ENCODE assay signal across 8 mouse cellular contexts in genomic region chr7:45360404-45361125, GRCm38 (mm10). TPM values are rescaled to one million over a fixed set of nuclear protein-coding genes. Genes with fewer than 3 reads are reported as not detected.
A peak's percentile ranks its signal among the peaks of the same experiment; 100 is the strongest.
DNase-seq lines count a peak whose midpoint lies in the region; ATAC-seq lines count a peak whose summit lies in the region.

No protein-coding gene starts in this region.

- no peak overlapping the region for H3K9ac ChIP-seq in kidney, embryonic 15.5 days
- H3K9ac ChIP-seq in forebrain, embryonic 16.5 days (replicated peaks; ENCODE audit: low read depth, low read length) = no peak overlapping the region
- no peak overlapping the region for H3K9ac ChIP-seq in midbrain, embryonic 12.5 days (replicated peaks)

- no peaks in the 10 kb centered on the region for H3K36me3 ChIP-seq in kidney, embryonic 15.5 days
- H3K36me3 ChIP-seq in forebrain, embryonic 16.5 days (ENCODE audit: control insufficient read depth, insufficient read depth) = peaks cover 13% of the 10 kb centered on the region; the same call in 1 of the 2 replicates
- H3K36me3 ChIP-seq in midbrain, embryonic 12.5 days = peaks cover 23% of the 10 kb centered on the region

- H3K4me3 ChIP-seq in kidney, embryonic 15.5 days (replicated peaks) = peak overlapping the region; percentile 43
- no peak overlapping the region for H3K4me3 ChIP-seq in forebrain, embryonic 16.5 days (replicated peaks; ENCODE audit: low read length)
- H3K4me3 ChIP-seq in midbrain, embryonic 12.5 days = no peak overlapping the region

- no peak for DNase-seq in kidney, postnatal 36 days
- peak; percentile 76 for DNase-seq in ZHBTc4 (ENCODE audit: low read depth, low spot score)
- DNase-seq in thymus, adult 18-20 months = no peak
- DNase-seq in adrenal gland, postnatal 25 days = no peak
- DNase-seq in lung, adult 18-20 months = no peak

- peaks cover 27% of the 10 kb centered on the region for H3K4me1 ChIP-seq in kidney, embryonic 15.5 days
- H3K4me1 ChIP-seq in forebrain, embryonic 16.5 days (replicated peaks; ENCODE audit: control insufficient read depth, insufficient read depth, low read length) = peaks cover 22% of the 10 kb centered on the region
- H3K4me1 ChIP-seq in midbrain, embryonic 12.5 days = peaks cover 21% of the 10 kb centered on the region

- no peak overlapping the region for H3K27ac ChIP-seq in kidney, embryonic 15.5 days
- no peak overlapping the region for H3K27ac ChIP-seq in forebrain, embryonic 16.5 days (ENCODE audit: low read length)
- H3K27ac ChIP-seq in midbrain, embryonic 12.5 days (replicated peaks) = no peak overlapping the region

- H3K27me3 ChIP-seq in kidney, embryonic 15.5 days = peaks cover 62% of the 10 kb centered on the region
- 0 out of 2 replicates have a peak, but pooled peaks cover 3% of the 10 kb centered on the region for H3K27me3 ChIP-seq in forebrain, embryonic 16.5 days (replicated peaks; ENCODE audit: control insufficient read depth, insufficient read depth, low read length)
- peaks cover 37% of the 10 kb centered on the region for H3K27me3 ChIP-seq in midbrain, embryonic 12.5 days

- ATAC-seq in kidney, embryonic 15.5 days (replicated peaks; ENCODE audit: low FRiP score) = peak; percentile 9; the same call in 1 of the 2 replicates
- 0 out of 2 replicates have a peak, but pooled peaks have one; percentile 3 for ATAC-seq in forebrain, embryonic 16.5 days
- no peak; the same call in 1 of the 2 replicates for ATAC-seq in midbrain, embryonic 12.5 days (ENCODE audit: low FRiP score, low read depth)

- H3K9me3 ChIP-seq in kidney, embryonic 15.5 days (replicated peaks) = no peaks in the 10 kb centered on the region
- H3K9me3 ChIP-seq in forebrain, embryonic 16.5 days (ENCODE audit: control insufficient read depth, low read length) = no peaks in the 10 kb centered on the region
- no peaks in the 10 kb centered on the region for H3K9me3 ChIP-seq in midbrain, embryonic 12.5 days

- peak overlapping the region; percentile 63 for H3K4me2 ChIP-seq in kidney, embryonic 15.5 days
- no peak overlapping the region; the same call in 1 of the 2 replicates for H3K4me2 ChIP-seq in forebrain, embryonic 16.5 days (ENCODE audit: low read length)
- H3K4me2 ChIP-seq in midbrain, embryonic 12.5 days (replicated peaks) = peak overlapping the region; percentile 81

- WGBS in kidney, embryonic 15.5 days = 47% methylated on average over 18 of the region's 18 CpGs
- WGBS in forebrain, embryonic 16.5 days = 57% methylated on average over 18 of the region's 18 CpGs
- WGBS in midbrain, embryonic 12.5 days = 50% methylated on average over 18 of the region's 18 CpGs

RNA-seq across cellular contexts. Expression of gene Ppfia3, which starts 6.3 kb away (rescaled TPM):
- polyA plus RNA-seq in kidney, embryonic 15.5 days (2015; fragmentation: Nextera tagmentation; extraction: Ambion mirVana) = 6.7 and 7.5 TPM in 2 replicates
- 16.1 and 19.7 TPM in 2 replicates for polyA plus RNA-seq in forebrain, embryonic 16.5 days (2015; fragmentation: Nextera tagmentation; extraction: Ambion mirVana)
- 15.0 and 15.4 TPM in 2 replicates for polyA plus RNA-seq in midbrain, embryonic 12.5 days (2016; fragmentation: Nextera tagmentation; extraction: Ambion mirVana)
- 1.9 and 2.9 TPM in 2 replicates for total RNA-seq in adrenal gland, postnatal 25 days (2021)

RNA-seq across cellular contexts. Expression of gene Lin7b, which starts 9.8 kb away (rescaled TPM):
- 0.41 and 0.96 TPM in 2 replicates for polyA plus RNA-seq in kidney, embryonic 15.5 days (2015; fragmentation: Nextera tagmentation; extraction: Ambion mirVana)
- polyA plus RNA-seq in forebrain, embryonic 16.5 days (2015; fragmentation: Nextera tagmentation; extraction: Ambion mirVana) = 6.1 and 18.5 TPM in 2 replicates
- 2.6 and 2.9 TPM in 2 replicates for polyA plus RNA-seq in midbrain, embryonic 12.5 days (2016; fragmentation: Nextera tagmentation; extraction: Ambion mirVana)
- total RNA-seq in adrenal gland, postnatal 25 days (2021) = 8.7 TPM in 1 of 2 replicates, not detected in the other

RNA-seq across cellular contexts. Expression of gene Hrc, which starts 25.5 kb away (rescaled TPM):
- polyA plus RNA-seq in kidney, embryonic 15.5 days (2015; fragmentation: Nextera tagmentation; extraction: Ambion mirVana) = 2.1 and 2.5 TPM in 2 replicates
- 0.60 TPM in 1 of 2 replicates, not detected in the other for polyA plus RNA-seq in forebrain, embryonic 16.5 days (2015; fragmentation: Nextera tagmentation; extraction: Ambion mirVana)
- polyA plus RNA-seq in midbrain, embryonic 12.5 days (2016; fragmentation: Nextera tagmentation; extraction: Ambion mirVana) = 0.24 TPM in 1 of 2 replicates, not detected in the other
- 0.18 TPM in 1 of 2 replicates, not detected in the other for total RNA-seq in adrenal gland, postnatal 25 days (2021)

RNA-seq across cellular contexts. Expression of gene Trpm4, which starts 27.0 kb away (rescaled TPM):
- polyA plus RNA-seq in kidney, embryonic 15.5 days (2015; fragmentation: Nextera tagmentation; extraction: Ambion mirVana) = 17.4 and 19.0 TPM in 2 replicates
- 8.2 and 10.1 TPM in 2 replicates for polyA plus RNA-seq in forebrain, embryonic 16.5 days (2015; fragmentation: Nextera tagmentation; extraction: Ambion mirVana)
- polyA plus RNA-seq in midbrain, embryonic 12.5 days (2016; fragmentation: Nextera tagmentation; extraction: Ambion mirVana) = 7.9 and 8.2 TPM in 2 replicates
- 9.3 and 14.2 TPM in 2 replicates for total RNA-seq in adrenal gland, postnatal 25 days (2021)

RNA-seq across cellular contexts. Expression of gene Snrnp70, which starts 35.0 kb away (rescaled TPM):
- polyA plus RNA-seq in kidney, embryonic 15.5 days (2015; fragmentation: Nextera tagmentation; extraction: Ambion mirVana) = 225 and 242 TPM in 2 replicates
- polyA plus RNA-seq in forebrain, embryonic 16.5 days (2015; fragmentation: Nextera tagmentation; extraction: Ambion mirVana) = 206 and 215 TPM in 2 replicates
- 294 and 300 TPM in 2 replicates for polyA plus RNA-seq in midbrain, embryonic 12.5 days (2016; fragmentation: Nextera tagmentation; extraction: Ambion mirVana)
- total RNA-seq in adrenal gland, postnatal 25 days (2021) = 361 and 425 TPM in 2 replicates
